Mouse (Mus musculus): ENCODE measurements around the gene Hvcn1. TPM values are rescaled to one million over a fixed set of nuclear protein-coding genes. Genes with fewer than 3 reads are reported as not detected.
A peak's percentile ranks its signal among the peaks of the same experiment; 100 is the strongest.

Gene Hvcn1
- total RNA-seq, 2 experiments from 2014 or later, result 1.8 to 3.8 TPM

- DNase-seq (ENCODE audit: low spot score in 2 of 2), result no peak
- intact Hi-C loops (cut with DNase I), result no loop called here
Observed at GRCm38 (mm10) chr5:122258027-122258741, 51.6 kb downstream of the Hvcn1 start.

- intact Hi-C loops (cut with DNase I), result loop anchor here (5.0 kb wide), 2 partner anchors 130 kb away; partner anchors contain the start of gene Arpc3
- no peak for DNase-seq (ENCODE audit: low spot score in 2 of 2)
Observed at GRCm38 (mm10) chr5:122262104-122262503, 55.5 kb downstream of the Hvcn1 start.

GRCm38 (mm10) chr5:122263933-122264905 lies 57.6 kb downstream of the Hvcn1 start, which contains the start of gene Tctn1:
Gene Tctn1, minus strand, starts transcription at chr5:122264460.
- peak; percentile 81 to 89 for DNase-seq (ENCODE audit: low spot score in 2 of 2)
- intact Hi-C loops (cut with DNase I), result loop anchor here (5.0 kb wide), 2 partner anchors 128 to 132 kb away; partner anchors contain the start of gene Arpc3

- DNase-seq (ENCODE audit: low spot score in 2 of 2), result no peak
- intact Hi-C loops (cut with DNase I), result no loop called here
Observed at GRCm38 (mm10) chr5:122265187-122265586, 58.6 kb downstream of the Hvcn1 start.

- intact Hi-C loops (cut with DNase I), result no loop called here
- DNase-seq (ENCODE audit: low spot score in 2 of 2), result no peak
Observed at GRCm38 (mm10) chr5:122265942-122266341, 59.3 kb downstream of the Hvcn1 start.

- intact Hi-C loops (cut with DNase I), result no loop called here
- no peak for DNase-seq (ENCODE audit: low spot score in 2 of 2)
Observed at GRCm38 (mm10) chr5:122267136-122267535, 60.5 kb downstream of the Hvcn1 start.

GRCm38 (mm10) chr5:122267899-122268298 lies 61.3 kb downstream of the Hvcn1 start:
- DNase-seq (ENCODE audit: low spot score in 2 of 2), result peak; percentile 72 to 75
- intact Hi-C loops (cut with DNase I), result loop anchor here (1.0 kb wide), 1 partner anchor 76 kb away; no protein-coding TSS in a partner anchor

- no peak for DNase-seq (ENCODE audit: low spot score in 2 of 2)
- intact Hi-C loops (cut with DNase I), result loop anchor here (1.0 kb wide), 1 partner anchor 75 kb away; no protein-coding TSS in a partner anchor
Observed at GRCm38 (mm10) chr5:122268858-122269604, 62.4 kb downstream of the Hvcn1 start.

GRCm38 (mm10) chr5:122272821-122273220 lies 66.2 kb downstream of the Hvcn1 start:
- intact Hi-C loops (cut with DNase I), result no loop called here
- DNase-seq (ENCODE audit: low spot score in 2 of 2), result no peak

- intact Hi-C loops (cut with DNase I), result no loop called here
- no peak for DNase-seq (ENCODE audit: low spot score in 2 of 2)
Observed at GRCm38 (mm10) chr5:122274785-122275184, 68.2 kb downstream of the Hvcn1 start.

- no peak for DNase-seq (ENCODE audit: low spot score in 2 of 2)
- intact Hi-C loops (cut with DNase I), result no loop called here
Observed at GRCm38 (mm10) chr5:122278946-122279345, 72.3 kb downstream of the Hvcn1 start.

- DNase-seq (ENCODE audit: low spot score in 2 of 2), result no peak
- intact Hi-C loops (cut with DNase I), result loop anchor here (5.0 kb wide), 1 partner anchor 37 kb away; no protein-coding TSS in a partner anchor
Observed at GRCm38 (mm10) chr5:122279799-122280421, 73.3 kb downstream of the Hvcn1 start.

- no peak for DNase-seq (ENCODE audit: low spot score in 2 of 2)
- intact Hi-C loops (cut with DNase I), result loop anchor here (5.0 kb wide), 1 partner anchor 37 kb away; no protein-coding TSS in a partner anchor
Observed at GRCm38 (mm10) chr5:122280422-122280826, 73.8 kb downstream of the Hvcn1 start.

- DNase-seq (ENCODE audit: low spot score in 2 of 2), result no peak
- intact Hi-C loops (cut with DNase I), result loop anchor here (5.0 kb wide), 1 partner anchor 36 kb away; no protein-coding TSS in a partner anchor
Observed at GRCm38 (mm10) chr5:122280827-122281462, 74.3 kb downstream of the Hvcn1 start.

GRCm38 (mm10) chr5:122283828-122284182 lies 77.2 kb downstream of the Hvcn1 start:
- intact Hi-C loops (cut with DNase I), result loop anchor here (5.0 kb wide), 1 partner anchor 33 kb away; no protein-coding TSS in a partner anchor
- no peak for DNase-seq (ENCODE audit: low spot score in 2 of 2)

- intact Hi-C loops (cut with DNase I), result loop anchor here (5.0 kb wide), 1 partner anchor 33 kb away; no protein-coding TSS in a partner anchor
- DNase-seq (ENCODE audit: low spot score in 2 of 2), result peak; percentile 87 to 93
Observed at GRCm38 (mm10) chr5:122284183-122285028, 77.8 kb downstream of the Hvcn1 start, which contains the start of gene Pptc7. Gene Pptc7, plus strand, starts transcription at chr5:122284365.

GRCm38 (mm10) chr5:122285029-122285766 lies 78.6 kb downstream of the Hvcn1 start:
- peak in 1 of 2 experiments; percentile 47 for DNase-seq (ENCODE audit: low spot score in 2 of 2)
- intact Hi-C loops (cut with DNase I), result no loop called here

Data from left cerebral cortex, postnatal 25 days (tissue).